Mouse (Mus musculus) kidney, postnatal 36 days (tissue): ENCODE data around the gene Ces1d.

Experiments used
- DNase-seq, 2 experiments: peaks; one replicate each; pipeline ENCODE4 v3.0.0; 2021 to 2022; ENCODE audit warnings: mixed read lengths in 2 of 2

The Ces1d gene

DNA sequence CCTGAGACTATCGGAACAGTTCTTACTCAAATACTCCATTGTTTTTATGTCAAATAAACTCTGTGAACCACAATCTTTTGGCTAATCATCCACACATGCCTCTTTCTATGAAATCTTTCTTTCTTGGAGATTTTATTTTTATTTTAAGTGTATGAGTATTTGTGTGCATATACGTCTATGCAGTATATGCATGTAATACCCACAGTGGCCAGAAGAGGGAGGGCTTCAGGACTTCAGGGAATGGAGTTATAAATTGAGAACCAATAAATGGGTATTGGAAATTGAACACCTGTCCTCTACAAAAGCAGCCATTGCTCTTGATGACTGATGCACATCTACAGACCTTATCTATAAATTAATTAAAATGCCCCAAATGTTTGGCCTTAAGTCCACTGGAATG lies 65.4 kb downstream of the Ces1d start:
- no peak for DNase-seq

DNA sequence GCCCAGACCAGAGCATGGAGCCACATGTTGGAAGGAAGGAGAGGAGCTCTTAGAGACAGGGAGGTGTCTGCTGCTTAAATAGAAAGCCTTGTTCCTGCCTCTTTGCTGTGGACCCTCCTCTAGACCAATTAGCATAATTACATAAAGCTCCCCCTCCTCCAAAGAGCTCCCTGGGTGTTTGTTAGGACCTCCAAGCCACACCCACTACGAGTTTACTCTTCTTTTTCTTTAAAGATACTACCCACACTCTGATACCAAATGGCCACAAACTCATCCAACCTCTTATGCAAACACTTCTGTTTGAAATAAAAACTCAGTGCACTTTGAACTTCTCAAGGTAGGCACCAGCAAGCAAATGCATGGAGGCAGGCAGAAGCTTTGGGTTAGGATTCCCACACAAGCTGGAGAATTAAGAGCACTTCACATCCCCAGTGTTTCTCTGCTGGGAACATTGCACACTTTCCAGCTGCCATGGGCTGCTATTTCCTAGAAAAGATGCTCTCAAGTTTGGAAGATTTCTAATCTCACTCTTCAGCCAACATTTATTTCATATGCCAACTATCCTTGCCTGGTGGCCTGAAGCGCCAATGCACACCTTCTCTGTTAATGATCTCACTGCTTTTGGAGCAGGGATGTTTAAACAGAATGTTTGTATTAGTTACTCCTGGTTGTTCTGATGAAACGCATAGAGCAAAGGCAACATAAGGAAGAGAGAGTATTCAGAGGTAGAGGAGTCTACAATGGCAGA lies 66.2 kb downstream of the Ces1d start, which contains the start of gene Ces1c:
Ces1c (minus strand) TSS at position 51 of the 748 bp plus-strand sequence.
- no peak for DNase-seq

DNA sequence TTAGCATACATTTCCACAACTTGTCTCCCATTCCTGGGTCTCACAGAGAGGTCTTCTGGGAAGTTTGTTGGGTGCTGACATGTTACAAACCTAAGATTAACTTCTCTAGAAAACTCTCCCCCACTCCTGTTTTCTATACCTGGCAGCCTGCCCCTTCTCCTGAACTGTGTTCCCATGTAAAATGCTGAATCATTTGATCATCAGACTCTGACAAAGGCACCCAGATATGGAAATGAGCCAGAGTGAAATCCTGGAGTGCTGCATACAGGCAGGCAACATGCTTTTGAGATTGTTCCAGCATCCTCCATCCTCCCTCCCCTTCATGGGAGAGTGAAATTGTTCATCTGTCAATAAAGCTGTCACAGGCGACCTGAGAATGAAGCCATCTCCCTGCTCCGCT lies 71.2 kb downstream of the Ces1d start:
- peak; percentile 34 to 49 for DNase-seq

DNA sequence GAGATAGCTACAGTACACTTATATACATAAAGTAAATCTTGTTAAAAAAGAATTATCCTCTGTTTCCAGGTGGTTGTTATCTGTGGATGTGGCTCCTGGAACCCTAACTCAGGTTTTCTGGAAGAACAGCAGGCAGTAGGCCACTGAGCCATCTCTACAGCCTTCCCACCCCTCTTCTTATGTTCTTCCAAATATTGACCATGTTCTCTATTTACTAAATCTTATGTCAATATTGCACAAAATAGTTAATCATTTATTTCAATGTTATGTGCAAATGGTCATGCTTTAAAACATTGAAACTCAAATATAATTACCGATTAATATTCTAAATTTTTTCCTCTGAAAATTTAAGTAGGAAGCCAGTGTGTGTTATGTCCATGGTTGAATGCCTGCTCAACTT lies 75.6 kb downstream of the Ces1d start:
- DNase-seq = no peak
